Mouse (Mus musculus): ENCODE data around the gene Maml1.

DNA sequence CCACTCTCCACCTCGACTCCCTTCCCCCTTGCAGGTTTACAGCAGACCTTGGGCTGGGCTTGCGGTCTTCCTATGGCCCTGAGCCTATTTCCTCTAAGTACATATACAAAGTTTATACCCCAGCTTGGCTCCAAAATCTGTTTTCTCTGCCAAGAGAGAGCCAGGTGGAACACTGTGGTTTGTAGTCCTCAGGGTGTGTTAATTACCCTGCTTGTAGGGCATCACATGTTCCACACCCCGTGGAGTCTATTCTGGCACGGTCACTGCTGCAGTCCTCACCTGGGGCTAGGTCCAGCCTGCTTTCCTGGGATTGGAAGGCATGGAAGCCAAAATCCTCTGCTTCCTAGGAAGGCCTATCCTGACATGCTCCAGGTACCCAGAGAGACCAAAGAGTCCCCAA is 64.4 kb downstream of the Maml1 start:
- no peak for TF ChIP-seq CTCF (IDR thresholded peaks at IDR 0.05; ENCODE audit: low read depth, low read length)
- TF ChIP-seq POLR2A (IDR thresholded peaks at IDR 0.05; ENCODE audit: borderline replicate concordance, low read depth, low read length), result no peak
